Mouse (Mus musculus) inflammation-experienced regulatory T-cells, adult 6 months (primary cell): ENCODE results near the gene Grin2b. TPM values are rescaled to one million over a fixed set of nuclear protein-coding genes. Genes with fewer than 3 reads are reported as not detected.
"Not testable (repeated sequence)": the region's sequence is repeated elsewhere in the genome, so short reads cannot be mapped to it uniquely, and the experiment has no call there.

Experiments used
- ATAC-seq: one replicate; pipeline ENCODE4 v1.8.0; 2017
- polyA plus RNA-seq, 3 experiments: library from polyadenylated mRNA; unstranded; fragments of 100-300 nt; shearing (Covaris generic); gene quantifications; one replicate each; pipeline ENCODE4 v1.2.1; 2017

Gene Grin2b
- polyA plus RNA-seq, 3 experiments from 2014 or later: 0.23 TPM; not detected in 2

GRCm38 (mm10) chr6:135681423-135681822 is 491.9 kb downstream of the Grin2b start:
- not testable (repeated sequence) for ATAC-seq

- ATAC-seq: no peak
Measured at GRCm38 (mm10) chr6:135680105-135680710, 493.1 kb downstream of the Grin2b start.

- ATAC-seq: no peak
Measured at GRCm38 (mm10) chr6:135674380-135674779, 498.9 kb downstream of the Grin2b start.

- ATAC-seq: no peak
Measured at GRCm38 (mm10) chr6:135672003-135672402, 501.3 kb downstream of the Grin2b start.

Other genes with a start within 250 kb of the Grin2b start
- gene Gm8994, start 154.0 kb upstream of the Grin2b start, polyA plus RNA-seq: not detected
- under 1 TPM in 2 of 3 experiments, not detected in 1; 0.42 to 0.91 TPM for gene E330021D16Rik, start 242.1 kb upstream of the Grin2b start, polyA plus RNA-seq